In genomic region chr8:126536132-126536927, GRCm38 (mm10) we compare ENCODE assay signal across 8 mouse cellular contexts. TPM values are rescaled to one million over a fixed set of nuclear protein-coding genes. Genes with fewer than 3 reads are reported as not detected.
A peak's percentile ranks its signal among the peaks of the same experiment; 100 is the strongest.
DNase-seq lines count a peak whose midpoint lies in the region; ATAC-seq and TF ChIP-seq lines count a peak whose summit lies in the region.

No protein-coding gene starts in this region.

- H3K27ac ChIP-seq in testis, adult 2 months (ENCODE audit: control insufficient read depth, insufficient read depth, low read depth, low read length), result peak overlapping the region; percentile 33; the same call in 1 of the 2 replicates
- peak overlapping the region; percentile 95 for H3K27ac ChIP-seq in forebrain, embryonic 16.5 days (ENCODE audit: low read length)
- peak overlapping the region; percentile 70 for H3K27ac ChIP-seq in kidney, postnatal 0 days
- H3K27ac ChIP-seq in midbrain, embryonic 13.5 days, result peak overlapping the region; percentile 98

- ATAC-seq in forebrain, embryonic 16.5 days, result no peak
- ATAC-seq in kidney, postnatal 0 days (replicated peaks; ENCODE audit: low FRiP score, low read depth), result peak; percentile 55
- ATAC-seq in midbrain, embryonic 13.5 days, result peak; percentile 28

- intact Hi-C loops in left cerebral cortex, postnatal 4 days (cut with DNase I), result loop anchor here (5.0 kb wide), 1 partner anchor 56 kb away; the partner anchor contains the start of gene Irf2bp2

- TF ChIP-seq CTCF in testis, adult 2 months (IDR thresholded peaks at IDR 0.05; ENCODE audit: control insufficient read depth, insufficient read depth, insufficient replicate concordance, low read depth, low read length), result no peak
- TF ChIP-seq CTCF in kidney, postnatal 0 days (IDR thresholded peaks at IDR 0.05; ENCODE audit: low read depth), result no peak

- no peak overlapping the region for H3K4me3 ChIP-seq in testis, adult 2 months (ENCODE audit: control insufficient read depth, low read depth, low read length)
- H3K4me3 ChIP-seq in forebrain, embryonic 16.5 days (replicated peaks; ENCODE audit: low read length), result no peak overlapping the region
- H3K4me3 ChIP-seq in kidney, postnatal 0 days (replicated peaks; ENCODE audit: low read depth, low read length), result no peak overlapping the region
- no peak overlapping the region for H3K4me3 ChIP-seq in midbrain, embryonic 13.5 days (replicated peaks)

- no peaks in the 10 kb centered on the region for H3K27me3 ChIP-seq in testis, adult 2 months (ENCODE audit: control insufficient read depth, insufficient read depth, low read length)
- H3K27me3 ChIP-seq in forebrain, embryonic 16.5 days (replicated peaks; ENCODE audit: control insufficient read depth, insufficient read depth, low read length), result no peaks in the 10 kb centered on the region
- H3K27me3 ChIP-seq in kidney, postnatal 0 days (ENCODE audit: insufficient read depth, low read length), result no peaks in the 10 kb centered on the region
- H3K27me3 ChIP-seq in midbrain, embryonic 13.5 days, result no peaks in the 10 kb centered on the region

- no peaks in the 10 kb centered on the region for H3K36me3 ChIP-seq in testis, adult 2 months (ENCODE audit: control insufficient read depth, insufficient read depth, low read length)
- no peaks in the 10 kb centered on the region for H3K36me3 ChIP-seq in forebrain, embryonic 16.5 days (ENCODE audit: control insufficient read depth, insufficient read depth)
- H3K36me3 ChIP-seq in kidney, postnatal 0 days (ENCODE audit: insufficient read depth, low read length), result no peaks in the 10 kb centered on the region
- no peaks in the 10 kb centered on the region for H3K36me3 ChIP-seq in midbrain, embryonic 13.5 days

- peak overlapping the region; percentile 1; the same call in 1 of the 2 replicates for H3K9ac ChIP-seq in forebrain, embryonic 16.5 days (replicated peaks; ENCODE audit: low read depth, low read length)
- peak overlapping the region; percentile 18; the same call in 1 of the 2 replicates for H3K9ac ChIP-seq in kidney, postnatal 0 days (ENCODE audit: low read depth, low read length)
- H3K9ac ChIP-seq in midbrain, embryonic 13.5 days (replicated peaks), result no peak overlapping the region; the same call in 1 of the 2 replicates

- WGBS in forebrain, embryonic 16.5 days, result 9% methylated on average over 11 of the region's 11 CpGs
- 29% methylated on average over 11 of the region's 11 CpGs for WGBS in kidney, postnatal 0 days
- WGBS in midbrain, embryonic 13.5 days, result 12% methylated on average over 11 of the region's 11 CpGs

- peaks cover 3% of the 10 kb centered on the region; the same call in 1 of the 2 replicates for H3K4me1 ChIP-seq in testis, adult 2 months (ENCODE audit: control insufficient read depth, insufficient read depth, low read length)
- peaks cover 44% of the 10 kb centered on the region for H3K4me1 ChIP-seq in forebrain, embryonic 16.5 days (replicated peaks; ENCODE audit: control insufficient read depth, insufficient read depth, low read length)
- H3K4me1 ChIP-seq in kidney, postnatal 0 days (replicated peaks; ENCODE audit: insufficient read depth, low read length), result peaks cover 41% of the 10 kb centered on the region
- H3K4me1 ChIP-seq in midbrain, embryonic 13.5 days (replicated peaks), result peaks cover 60% of the 10 kb centered on the region

- DNase-seq in testis, postnatal 10 days (ENCODE audit: low spot score), result no peak
- peak; percentile 59 for DNase-seq in kidney, postnatal 0 days (ENCODE audit: low spot score)
- no peak for DNase-seq in right cerebral cortex, postnatal 25 days
- no peak for DNase-seq in gastrocnemius, postnatal 10 days
- no peak for DNase-seq in left cerebral cortex, postnatal 4 days

- no peak for TF ChIP-seq POLR2A in testis, adult 2 months (IDR thresholded peaks at IDR 0.05; ENCODE audit: control insufficient read depth, low read depth, low read length)

- no peak overlapping the region for H3K4me2 ChIP-seq in forebrain, embryonic 16.5 days (ENCODE audit: low read length)
- H3K4me2 ChIP-seq in kidney, postnatal 0 days (ENCODE audit: low read length), result 0 out of 2 replicates have a peak overlapping the region, but pooled peaks have one; percentile 15
- H3K4me2 ChIP-seq in midbrain, embryonic 13.5 days (replicated peaks), result peak overlapping the region; percentile 34

- H3K9me3 ChIP-seq in forebrain, embryonic 16.5 days (ENCODE audit: control insufficient read depth, low read length), result no peaks in the 10 kb centered on the region
- no peaks in the 10 kb centered on the region for H3K9me3 ChIP-seq in kidney, postnatal 0 days (replicated peaks; ENCODE audit: low read length)
- no peaks in the 10 kb centered on the region for H3K9me3 ChIP-seq in midbrain, embryonic 13.5 days

RNA-seq across cellular contexts. Expression of gene Irf2bp2, which starts 57.5 kb away (rescaled TPM):
- polyA plus RNA-seq in testis, adult 2 months (2012; rRNA removed), result 3.3 and 3.8 TPM in 2 replicates
- polyA plus RNA-seq in forebrain, embryonic 16.5 days (2015; fragmentation: Nextera tagmentation; extraction: Ambion mirVana), result 10.1 and 10.7 TPM in 2 replicates
- 15.6 and 16.2 TPM in 2 replicates for polyA plus RNA-seq in kidney, postnatal 0 days (2015; fragmentation: Nextera tagmentation; extraction: Ambion mirVana)
- polyA plus RNA-seq in midbrain, embryonic 13.5 days (2015; fragmentation: Nextera tagmentation; extraction: Ambion mirVana), result 8.3 and 9.2 TPM in 2 replicates
- total RNA-seq in gastrocnemius, postnatal 10 days (2021), result 10 to 100 TPM; 53.3 to 55.5 TPM
- total RNA-seq in left cerebral cortex, postnatal 4 days (2021), result 10 to 100 TPM; 52.6 to 53.0 TPM

Comparison
In these comparisons a context has a peak if more than half of its experiments do, and no peak if none do; other contexts are left out.
1. H3K27ac ChIP-seq: peak in every context shown above with its lines; median percentile 98 in midbrain, embryonic 13.5 days; 95 in forebrain, embryonic 16.5 days; 70 in kidney, postnatal 0 days; 33 in testis, adult 2 months.